Mouse (Mus musculus) intestine, postnatal 0 days (tissue): ENCODE measurements around the gene Smc1b. TPM values are rescaled to one million over a fixed set of nuclear protein-coding genes. Genes with fewer than 3 reads are reported as not detected.

Experiments used
- ATAC-seq: fragments of 200-750 bp; cut with Nextera tagmentation; 2 replicates; pipeline ENCODE4 v1.8.0; 2017; ENCODE audit warnings: mild to moderate bottlenecking, moderate TSS enrichment, moderate library complexity
- H3K27ac ChIP-seq: fragments of 300-500 bp; sonication (generic); 2 replicates; pipeline ENCODE4 v1.5.1; 2014; ENCODE audit warnings: mild to moderate bottlenecking, low read depth, low read length, moderate library complexity
- H3K27me3 ChIP-seq: fragments of 300-500 bp; sonication (generic); replicated peaks from 2 replicates; pipeline ENCODE4 v1.6.1; 2014; ENCODE audit warnings: low read length, mixed read lengths; ENCODE audit not compliant: control insufficient read depth, insufficient read depth
- H3K36me3 ChIP-seq: fragments of 300-500 bp; sonication (generic); 2 replicates; pipeline ENCODE4 v1.6.1; 2014; ENCODE audit warnings: mild to moderate bottlenecking, moderate library complexity; ENCODE audit not compliant: control insufficient read depth, insufficient read depth
- H3K4me1 ChIP-seq: fragments of 300-500 bp; sonication (generic); replicated peaks from 2 replicates; pipeline ENCODE4 v1.6.1; 2014; ENCODE audit warnings: antibody characterized with exemption, low read length, mixed read lengths; ENCODE audit not compliant: control insufficient read depth, insufficient read depth
- H3K4me2 ChIP-seq: fragments of 300-500 bp; sonication (generic); replicated peaks from 2 replicates; pipeline ENCODE4 v1.6.1; 2014; ENCODE audit warnings: low read depth, mild to moderate bottlenecking, moderate library complexity
- H3K4me3 ChIP-seq: fragments of 300-500 bp; sonication (generic); 2 replicates; pipeline ENCODE4 v1.5.1; 2014; ENCODE audit warnings: low read depth, low read length
- H3K9ac ChIP-seq: fragments of 300-500 bp; sonication (generic); 2 replicates; pipeline ENCODE4 v1.6.1; 2014; ENCODE audit warnings: mild to moderate bottlenecking, low read depth, low read length
- H3K9me3 ChIP-seq: fragments of 300-500 bp; sonication (generic); 2 replicates; pipeline ENCODE4 v1.6.1; 2016; ENCODE audit warnings: mixed run types; ENCODE audit not compliant: control insufficient read depth
- CTCF ChIP-seq: sonication (generic); IDR thresholded peaks from 2 replicates; pipeline ENCODE4 v1.5.1; 2016; ENCODE audit warnings: low read depth, mild to moderate bottlenecking, control low read depth, antibody characterized with exemption, moderate library complexity
- WGBS: fragments of 180-500 bp; shearing (Covaris S2); extraction: QIAGEN DNeasy Blood & Tissue Kit; methylation state at CpG from one replicate; pipeline ENCODE4 v1.1.7; 2014; 5-methylcytosine and 5-hydroxymethylcytosine counted together
- polyA plus RNA-seq: library from polyadenylated mRNA; unstranded; fragments of >200 nt; fragmentation: Nextera tagmentation; extraction: Ambion mirVana; gene quantifications from 2 replicates; pipeline ENCODE4 v1.2.1, GENCODE M21; 2015

Gene Smc1b
- polyA plus RNA-seq, 1 experiment from 2014 or later, result 0.07 TPM

- no peak for TF ChIP-seq CTCF
These were observed 41.7 kb upstream of the Smc1b start for GRCm38 (mm10) chr15:85173425-85173824.

GRCm38 (mm10) chr15:85172054-85172453 lies 40.3 kb upstream of the Smc1b start:
- 61% methylated on average over 2 of the region's 2 CpGs for WGBS
- H3K4me1 ChIP-seq, result no peaks in the 10 kb centered on the region
- no peaks in the 10 kb centered on the region for H3K36me3 ChIP-seq
- ATAC-seq, result no peak
- H3K27ac ChIP-seq, result no peak overlapping the region
- H3K27me3 ChIP-seq, result no peaks in the 10 kb centered on the region
- H3K4me2 ChIP-seq, result no peak overlapping the region
- no peaks in the 10 kb centered on the region for H3K9me3 ChIP-seq
- H3K4me3 ChIP-seq, result no peak overlapping the region
- no peak overlapping the region for H3K9ac ChIP-seq
- no peak for TF ChIP-seq CTCF

More at GRCm38 (mm10) chr15:85173425-85173824, 41.7 kb upstream of the Smc1b start:
- H3K36me3 ChIP-seq, result no peaks in the 10 kb centered on the region
- 67% methylated on average over 8 of the region's 8 CpGs for WGBS
- H3K27me3 ChIP-seq, result no peaks in the 10 kb centered on the region
- H3K4me2 ChIP-seq, result no peak overlapping the region
- ATAC-seq, result no peak
- no peak overlapping the region; the same call in 1 of the 2 replicates for H3K9ac ChIP-seq
- H3K4me3 ChIP-seq, result no peak overlapping the region
- no peak overlapping the region for H3K27ac ChIP-seq
- H3K9me3 ChIP-seq, result no peaks in the 10 kb centered on the region
- no peaks in the 10 kb centered on the region for H3K4me1 ChIP-seq

GRCm38 (mm10) chr15:85167086-85167679 lies 35.4 kb upstream of the Smc1b start:
- ATAC-seq, result peak; percentile 65
- WGBS, result 56% methylated on average over 12 of the region's 12 CpGs
- TF ChIP-seq CTCF, result no peak
- Histone ChIP-seq H3K27ac (no peak overlapping the region), H3K4me3 (no peak overlapping the region), H3K9me3 (no peaks in the 10 kb centered on the region), H3K4me2 (no peak overlapping the region), H3K36me3 (no peaks in the 10 kb centered on the region), H3K4me1 (0 out of 2 replicates have a peak, but pooled peaks cover 2% of the 10 kb centered on the region), H3K27me3 (no peaks in the 10 kb centered on the region), H3K9ac (no peak overlapping the region)

- TF ChIP-seq CTCF, result no peak
- no peak overlapping the region for H3K27ac ChIP-seq
- no peak overlapping the region for H3K4me3 ChIP-seq
- ATAC-seq, result no peak
- no peak overlapping the region for H3K4me2 ChIP-seq
- H3K36me3 ChIP-seq, result no peaks in the 10 kb centered on the region
- no peaks in the 10 kb centered on the region for H3K9me3 ChIP-seq
- no peaks in the 10 kb centered on the region for H3K27me3 ChIP-seq
- no peak overlapping the region for H3K9ac ChIP-seq
- 60% methylated on average over 11 of the region's 11 CpGs for WGBS
- H3K4me1 ChIP-seq, result 0 out of 2 replicates have a peak, but pooled peaks cover 2% of the 10 kb centered on the region
These were observed 34.7 kb upstream of the Smc1b start for GRCm38 (mm10) chr15:85166433-85166933.

GRCm38 (mm10) chr15:85162693-85163663 lies 31.2 kb upstream of the Smc1b start:
- 0 out of 2 replicates have a peak, but pooled peaks cover 2% of the 10 kb centered on the region for H3K4me1 ChIP-seq
- WGBS, result 48% methylated on average over 21 of the region's 21 CpGs
- no peak overlapping the region for H3K9ac ChIP-seq
- no peak for ATAC-seq
- H3K9me3 ChIP-seq, result no peaks in the 10 kb centered on the region
- H3K4me3 ChIP-seq, result no peak overlapping the region
- no peaks in the 10 kb centered on the region for H3K36me3 ChIP-seq
- H3K27me3 ChIP-seq, result no peaks in the 10 kb centered on the region
- H3K4me2 ChIP-seq, result no peak overlapping the region
- H3K27ac ChIP-seq, result peak overlapping the region; percentile 36; the same call in 1 of the 2 replicates
- TF ChIP-seq CTCF, result no peak

- Histone ChIP-seq H3K9me3 (no peaks in the 10 kb centered on the region), H3K36me3 (no peaks in the 10 kb centered on the region), H3K9ac (no peak overlapping the region), H3K27ac (peak overlapping the region; percentile 63; the same call in 1 of the 2 replicates), H3K4me3 (no peak overlapping the region), H3K27me3 (no peaks in the 10 kb centered on the region), H3K4me2 (no peak overlapping the region), H3K4me1 (0 out of 2 replicates have a peak, but pooled peaks cover 2% of the 10 kb centered on the region)
- peak; percentile 85 for ATAC-seq
- no peak for TF ChIP-seq CTCF
These were observed 29.7 kb upstream of the Smc1b start for GRCm38 (mm10) chr15:85161416-85161815.
